Mouse (Mus musculus) megakaryocyte, embryonic 14.5 days (primary cell): ENCODE measurements around the gene Ust.

Experiments used
- FLI1 ChIP-seq: IDR thresholded peaks from 2 replicates; pipeline ENCODE4 v1.6.1; 2012; ENCODE audit warnings: low read length, inconsistent platforms, mixed read lengths
- GATA1 ChIP-seq: IDR thresholded peaks from 3 replicates; pipeline ENCODE4 v1.6.1; 2012; ENCODE audit warnings: mixed read lengths, low read length, inconsistent platforms, borderline replicate concordance

GRCm38 (mm10) chr10:8287350-8287791 is 231.3 kb downstream of the Ust start:
- TF ChIP-seq GATA1 (no peak), FLI1 (no peak)
